Mouse (Mus musculus): ENCODE measurements around the gene Vasp. TPM values are rescaled to one million over a fixed set of nuclear protein-coding genes. Genes with fewer than 3 reads are reported as not detected.

The Vasp gene
- polyA plus RNA-seq, 1 experiment from 2014 or later, result 108 TPM

DNA sequence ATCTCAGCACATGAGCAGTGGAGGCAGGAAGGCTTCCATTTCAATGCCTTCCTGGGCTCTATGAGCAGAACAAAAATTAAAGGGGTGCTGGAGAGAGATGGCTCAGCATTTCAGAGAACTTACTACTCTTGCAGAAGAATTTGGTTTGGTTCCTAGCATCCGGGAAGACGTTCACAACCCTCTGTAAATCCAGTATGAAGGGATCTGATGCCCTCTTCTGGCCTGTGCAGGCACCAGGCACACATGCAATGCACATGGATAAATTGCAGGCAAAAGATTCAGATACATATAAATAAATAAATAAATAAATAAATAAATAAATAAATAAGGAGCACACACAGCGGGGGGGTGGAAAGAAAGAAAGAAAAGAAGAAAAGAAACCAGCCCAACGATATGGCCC is 4.6 kb upstream of the Vasp start:
- Histone ChIP-seq H3K4me1 (replicated peaks; ENCODE audit: control insufficient read depth, insufficient read depth) (no peaks in the 10 kb centered on the region; the same call in 1 of the 2 replicates), H3K9ac (ENCODE audit: low read length) (no peak overlapping the region), H3K27me3 (ENCODE audit: control insufficient read depth, insufficient read depth, low read length) (peaks cover 13% of the 10 kb centered on the region; the same call in 1 of the 2 replicates), H3K4me3 (ENCODE audit: low read depth, low read length) (no peak overlapping the region), H3K36me3 (ENCODE audit: control insufficient read depth, insufficient read depth, low read length) (no peaks in the 10 kb centered on the region), H3K4me2 (replicated peaks; ENCODE audit: low read depth) (no peak overlapping the region), H3K9me3 (ENCODE audit: control insufficient read depth, low read length) (no peaks in the 10 kb centered on the region), H3K27ac (replicated peaks) (no peak overlapping the region)
- ATAC-seq (ENCODE audit: low FRiP score, low TSS enrichment), result no peak
- no peak for DNase-seq (ENCODE audit: low spot score)
- TF ChIP-seq EP300 (optimal IDR thresholded peaks at IDR 0.05) (no peak), CTCF (IDR thresholded peaks at IDR 0.05; ENCODE audit: low read depth) (peak; percentile 58)
- WGBS, result 45% methylated on average over 4 of the region's 4 CpGs

DNA sequence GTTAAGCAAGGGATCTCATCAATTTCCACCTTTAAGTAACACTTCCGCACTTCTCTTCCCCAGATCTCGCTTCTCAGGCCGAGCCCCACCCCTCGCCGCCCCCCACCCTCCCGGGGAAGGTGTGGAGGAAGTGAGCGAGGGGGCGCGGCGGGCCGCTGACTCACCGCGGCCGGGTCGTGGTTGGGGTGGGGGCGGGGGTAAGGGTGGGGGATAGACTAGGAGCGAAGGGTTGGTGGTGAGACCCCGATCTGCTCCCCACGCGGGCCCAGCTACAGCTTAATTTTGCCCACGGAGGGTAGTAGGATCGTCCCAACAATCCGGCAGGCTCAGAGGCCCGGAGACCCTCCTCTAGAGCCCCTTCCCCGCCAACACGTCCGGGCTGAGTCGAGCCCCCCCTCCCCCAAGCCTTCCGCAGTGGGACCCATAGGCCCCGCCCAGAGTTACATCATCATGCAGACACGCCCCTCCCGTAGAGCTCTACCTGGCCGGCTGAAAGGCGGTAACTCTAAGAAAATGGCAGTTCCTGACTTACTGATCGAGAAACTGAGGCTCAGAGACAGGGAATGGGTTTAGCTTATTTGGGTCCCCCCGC is 652 bp upstream of the Vasp start:
- ATAC-seq (ENCODE audit: low FRiP score, low TSS enrichment), result peak; percentile 63
- under 1% methylated on average over 27 of the region's 36 CpGs for WGBS
- Histone ChIP-seq H3K9ac (ENCODE audit: low read length) (peak overlapping the region; percentile 91), H3K4me3 (ENCODE audit: low read depth, low read length) (peak overlapping the region; percentile 93), H3K9me3 (ENCODE audit: control insufficient read depth, low read length) (no peaks in the 10 kb centered on the region), H3K27me3 (ENCODE audit: control insufficient read depth, insufficient read depth, low read length) (no peaks in the 10 kb centered on the region), H3K4me2 (replicated peaks; ENCODE audit: low read depth) (peak overlapping the region; percentile 98), H3K36me3 (ENCODE audit: control insufficient read depth, insufficient read depth, low read length) (no peaks in the 10 kb centered on the region), H3K27ac (replicated peaks) (peak overlapping the region; percentile 97), H3K4me1 (replicated peaks; ENCODE audit: control insufficient read depth, insufficient read depth) (peaks cover 2% of the 10 kb centered on the region; the same call in 1 of the 2 replicates)
- no peak for TF ChIP-seq CTCF (IDR thresholded peaks at IDR 0.05; ENCODE audit: low read depth)
- TF ChIP-seq EP300 (optimal IDR thresholded peaks at IDR 0.05), result no peak
- peak; percentile 91 for DNase-seq (ENCODE audit: low spot score)

GRCm38 (mm10) chr7:19270509-19271237 is 944 bp downstream of the Vasp start:
- H3K36me3 ChIP-seq (ENCODE audit: control insufficient read depth, insufficient read depth, low read length), result no peaks in the 10 kb centered on the region
- WGBS, result 0% methylated on average over 18 of the region's 21 CpGs
- peaks cover 4% of the 10 kb centered on the region; the same call in 1 of the 2 replicates for H3K4me1 ChIP-seq (replicated peaks; ENCODE audit: control insufficient read depth, insufficient read depth)
- peak overlapping the region; percentile 97 for H3K27ac ChIP-seq (replicated peaks)
- H3K4me3 ChIP-seq (ENCODE audit: low read depth, low read length), result peak overlapping the region; percentile 93
- H3K9me3 ChIP-seq (ENCODE audit: control insufficient read depth, low read length), result no peaks in the 10 kb centered on the region
- H3K4me2 ChIP-seq (replicated peaks; ENCODE audit: low read depth), result peak overlapping the region; percentile 98
- no peak for TF ChIP-seq CTCF (IDR thresholded peaks at IDR 0.05; ENCODE audit: low read depth)
- TF ChIP-seq EP300 (optimal IDR thresholded peaks at IDR 0.05), result no peak
- ATAC-seq (ENCODE audit: low FRiP score, low TSS enrichment) (no peak), DNase-seq (ENCODE audit: low spot score) (peak; percentile 74)
- H3K27me3 ChIP-seq (ENCODE audit: control insufficient read depth, insufficient read depth, low read length), result no peaks in the 10 kb centered on the region
- H3K9ac ChIP-seq (ENCODE audit: low read length), result peak overlapping the region; percentile 91

DNA sequence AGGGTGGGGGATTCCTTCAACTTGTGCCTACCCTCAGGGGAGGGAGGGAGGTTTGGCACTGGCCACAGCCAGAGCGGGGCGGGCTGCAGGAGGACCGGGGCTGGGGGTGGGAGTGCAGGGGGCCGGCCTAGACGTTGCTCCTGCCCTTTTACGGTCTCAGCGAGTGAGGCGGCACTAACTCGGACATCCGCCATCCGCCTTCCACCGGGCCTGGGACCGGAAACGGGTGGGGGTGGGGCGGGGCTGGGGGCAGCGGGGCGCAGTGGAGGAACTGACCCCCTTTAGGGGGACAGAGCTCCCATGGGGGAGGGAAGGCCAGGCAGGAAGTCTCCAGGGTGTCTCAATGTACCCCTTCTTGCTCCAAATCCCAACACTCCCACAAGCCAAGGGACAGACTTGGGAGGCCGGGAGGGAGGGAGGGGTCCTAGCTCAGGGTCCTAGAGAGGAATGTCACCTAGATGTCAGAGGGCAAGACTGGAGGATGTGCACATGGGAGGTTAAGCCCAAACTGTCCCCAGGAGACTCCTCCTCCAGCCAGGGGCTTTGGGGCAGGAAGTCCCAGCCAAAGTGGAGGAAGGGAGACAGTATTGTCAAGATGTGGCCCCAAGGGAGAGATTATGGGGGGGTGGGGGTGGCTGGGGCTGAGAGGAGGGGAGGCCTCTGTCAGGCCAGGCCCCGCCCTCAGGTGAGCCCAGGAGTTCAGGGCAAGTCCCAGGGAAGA is 1.7 kb downstream of the Vasp start:
- Histone ChIP-seq H3K36me3 (ENCODE audit: control insufficient read depth, insufficient read depth, low read length) (no peaks in the 10 kb centered on the region), H3K4me3 (ENCODE audit: low read depth, low read length) (peak overlapping the region; percentile 93), H3K9me3 (ENCODE audit: control insufficient read depth, low read length) (no peaks in the 10 kb centered on the region), H3K4me1 (replicated peaks; ENCODE audit: control insufficient read depth, insufficient read depth) (peaks cover 4% of the 10 kb centered on the region; the same call in 1 of the 2 replicates), H3K9ac (ENCODE audit: low read length) (peak overlapping the region; percentile 91), H3K27me3 (ENCODE audit: control insufficient read depth, insufficient read depth, low read length) (no peaks in the 10 kb centered on the region), H3K4me2 (replicated peaks; ENCODE audit: low read depth) (peak overlapping the region; percentile 98), H3K27ac (replicated peaks) (peak overlapping the region; percentile 97)
- DNase-seq (ENCODE audit: low spot score) (peak; percentile 87), ATAC-seq (ENCODE audit: low FRiP score, low TSS enrichment) (peak; percentile 63)
- TF ChIP-seq EP300 (optimal IDR thresholded peaks at IDR 0.05) (no peak), CTCF (IDR thresholded peaks at IDR 0.05; ENCODE audit: low read depth) (no peak)
- WGBS, result 7% methylated on average over 13 of the region's 19 CpGs

DNA sequence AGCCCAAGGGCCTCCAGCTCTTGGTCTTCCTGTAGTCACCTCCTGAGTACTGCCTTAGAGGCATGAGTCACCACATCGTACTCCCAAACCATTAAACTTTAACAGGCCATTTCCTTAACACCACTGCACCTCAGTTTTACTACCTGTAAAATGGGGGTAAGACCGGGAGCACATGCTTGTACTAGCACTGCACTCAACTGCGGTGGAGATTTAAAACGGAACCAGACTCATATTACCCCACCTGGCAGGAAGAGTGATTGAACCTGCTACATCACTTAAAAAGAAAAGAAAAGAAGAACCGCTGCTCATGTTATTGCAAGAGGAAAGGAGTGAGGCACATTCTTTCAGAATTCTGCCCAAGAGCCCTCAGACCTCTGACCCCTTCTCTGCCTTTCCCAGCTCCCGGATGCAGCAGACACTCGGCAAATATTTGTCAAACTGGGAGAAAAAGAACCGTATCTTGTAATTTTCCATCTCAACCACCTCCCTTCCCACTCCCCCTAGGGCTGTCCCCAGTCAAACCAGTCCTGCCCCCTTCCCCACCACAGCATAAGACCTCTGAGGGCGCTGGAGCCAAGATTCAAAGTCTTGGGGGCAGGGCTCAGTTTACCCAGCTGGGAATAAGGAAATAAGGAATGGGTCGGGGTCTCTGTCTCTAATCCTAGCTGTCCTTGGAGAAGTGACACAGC is 2.5 kb downstream of the Vasp start:
- H3K4me2 ChIP-seq (replicated peaks; ENCODE audit: low read depth), result peak overlapping the region; percentile 98
- H3K36me3 ChIP-seq (ENCODE audit: control insufficient read depth, insufficient read depth, low read length), result 0 out of 2 replicates have a peak, but pooled peaks cover 3% of the 10 kb centered on the region
- ATAC-seq (ENCODE audit: low FRiP score, low TSS enrichment) (no peak), DNase-seq (ENCODE audit: low spot score) (peak; percentile 54)
- H3K27me3 ChIP-seq (ENCODE audit: control insufficient read depth, insufficient read depth, low read length), result no peaks in the 10 kb centered on the region
- H3K4me1 ChIP-seq (replicated peaks; ENCODE audit: control insufficient read depth, insufficient read depth), result peaks cover 4% of the 10 kb centered on the region; the same call in 1 of the 2 replicates
- peak overlapping the region; percentile 97 for H3K27ac ChIP-seq (replicated peaks)
- TF ChIP-seq EP300 (optimal IDR thresholded peaks at IDR 0.05) (no peak), CTCF (IDR thresholded peaks at IDR 0.05; ENCODE audit: low read depth) (no peak)
- peak overlapping the region; percentile 93 for H3K4me3 ChIP-seq (ENCODE audit: low read depth, low read length)
- H3K9ac ChIP-seq (ENCODE audit: low read length), result peak overlapping the region; percentile 91
- H3K9me3 ChIP-seq (ENCODE audit: control insufficient read depth, low read length), result no peaks in the 10 kb centered on the region
- 10% methylated on average over 10 of the region's 10 CpGs for WGBS
